Mouse (Mus musculus) heart, postnatal 25 days (tissue): ENCODE data around the gene Hoxd12. TPM values are rescaled to one million over a fixed set of nuclear protein-coding genes. Genes with fewer than 3 reads are reported as not detected.

Experiments
- DNase-seq: peaks from one replicate; pipeline ENCODE4 v3.0.0; 2022; ENCODE audit warnings: low spot score
- intact Hi-C: fragments of 180-260 bp; cut with DNase I; formaldehyde crosslinking; loops from one replicate; pipeline ENCODE4 v1.15.1; 2025
- total RNA-seq, 2 experiments: library from RNA; stranded (reverse); gene quantifications; 2 replicates each; pipeline ENCODE4 v1.2.3; 2021

Gene Hoxd12
- total RNA-seq, 2 experiments from 2014 or later = not detected

GRCm38 (mm10) chr2:74691995-74692807 lies 17.4 kb downstream of the Hoxd12 start:
- intact Hi-C loops = loop anchor here (5.0 kb wide), 1 partner anchor 40 kb away; no protein-coding TSS in a partner anchor
- DNase-seq = no peak

- intact Hi-C loops = loop anchor here (5.0 kb wide), 1 partner anchor 41 kb away; no protein-coding TSS in a partner anchor
- no peak for DNase-seq
Measured at GRCm38 (mm10) chr2:74692808-74693431, 18.1 kb downstream of the Hoxd12 start.

GRCm38 (mm10) chr2:74693432-74693827 lies 18.6 kb downstream of the Hoxd12 start:
- intact Hi-C loops = loop anchor here (5.0 kb wide), 1 partner anchor 41 kb away; no protein-coding TSS in a partner anchor

GRCm38 (mm10) chr2:74694066-74694465 lies 19.3 kb downstream of the Hoxd12 start:
- no peak for DNase-seq
- intact Hi-C loops = loop anchor here (5.0 kb wide), 1 partner anchor 42 kb away; no protein-coding TSS in a partner anchor

More at GRCm38 (mm10) chr2:74693432-74693827, 18.6 kb downstream of the Hoxd12 start:
- DNase-seq = no peak

- intact Hi-C loops = no loop called here
- DNase-seq = no peak
Measured at GRCm38 (mm10) chr2:74695383-74695782, 20.6 kb downstream of the Hoxd12 start.

GRCm38 (mm10) chr2:74695813-74696430 lies 21.1 kb downstream of the Hoxd12 start:
- intact Hi-C loops = no loop called here
- DNase-seq = no peak

GRCm38 (mm10) chr2:74696442-74697335 lies 21.9 kb downstream of the Hoxd12 start:
- intact Hi-C loops = no loop called here
- DNase-seq = no peak

- intact Hi-C loops = no loop called here
Measured at GRCm38 (mm10) chr2:74697567-74698121, 22.8 kb downstream of the Hoxd12 start, which contains the start of gene Hoxd9. TSS of gene Hoxd9 (plus strand) at chr2:74697727.

GRCm38 (mm10) chr2:74698201-74699052 lies 23.6 kb downstream of the Hoxd12 start:
- DNase-seq = no peak
- intact Hi-C loops = no loop called here

More at GRCm38 (mm10) chr2:74697567-74698121, 22.8 kb downstream of the Hoxd12 start, which contains the start of gene Hoxd9:
- no peak for DNase-seq

- no peak for DNase-seq
- intact Hi-C loops = no loop called here
Measured at GRCm38 (mm10) chr2:74699053-74699430, 24.2 kb downstream of the Hoxd12 start.

- DNase-seq = no peak
Measured at GRCm38 (mm10) chr2:74699664-74700545, 25.1 kb downstream of the Hoxd12 start.

GRCm38 (mm10) chr2:74700546-74701112 lies 25.8 kb downstream of the Hoxd12 start:
- no peak for DNase-seq
- intact Hi-C loops = no loop called here

More at GRCm38 (mm10) chr2:74699664-74700545, 25.1 kb downstream of the Hoxd12 start:
- intact Hi-C loops = no loop called here

GRCm38 (mm10) chr2:74701949-74702819 lies 27.4 kb downstream of the Hoxd12 start:
- intact Hi-C loops = loop anchor here (2.0 kb wide), 3 partner anchors 435 to 887 kb away; no protein-coding TSS in a partner anchor
- DNase-seq = no peak

- intact Hi-C loops = loop anchor here (2.0 kb wide), 3 partner anchors 434 to 886 kb away; no protein-coding TSS in a partner anchor
- DNase-seq = no peak
Measured at GRCm38 (mm10) chr2:74702820-74703219, 28.0 kb downstream of the Hoxd12 start.

GRCm38 (mm10) chr2:74703317-74703716 lies 28.5 kb downstream of the Hoxd12 start:
- intact Hi-C loops = loop anchor here (2.0 kb wide), 3 partner anchors 433 to 885 kb away; no protein-coding TSS in a partner anchor
- DNase-seq = no peak
